Mouse (Mus musculus): ENCODE results near the gene Dnajb13. TPM values are rescaled to one million over a fixed set of nuclear protein-coding genes. Genes with fewer than 3 reads are reported as not detected.
"Not testable (repeated sequence)": the region's sequence is repeated elsewhere in the genome, so short reads cannot be mapped to it uniquely, and the experiment has no call there.

The Dnajb13 gene
- polyA plus RNA-seq, 1 experiment from 2014 or later, result 7.1 TPM

- H3K9ac ChIP-seq (ENCODE audit: low read depth, low read length), result no peak overlapping the region
- ATAC-seq (ENCODE audit: low FRiP score) (no peak), DNase-seq (ENCODE audit: low spot score) (no peak)
- no peak overlapping the region for H3K4me2 ChIP-seq (replicated peaks; ENCODE audit: low read depth, low read length)
- no peaks in the 10 kb centered on the region for H3K9me3 ChIP-seq (ENCODE audit: control insufficient read depth, low read length)
- H3K36me3 ChIP-seq (ENCODE audit: control insufficient read depth, insufficient read depth, low read length), result no peaks in the 10 kb centered on the region
- H3K4me1 ChIP-seq (replicated peaks; ENCODE audit: control insufficient read depth, insufficient read depth, low read length), result peaks cover 5% of the 10 kb centered on the region; the same call in 1 of the 2 replicates
- peaks cover 4% of the 10 kb centered on the region; the same call in 1 of the 2 replicates for H3K27me3 ChIP-seq (ENCODE audit: control insufficient read depth, insufficient read depth, low read length)
- H3K27ac ChIP-seq (ENCODE audit: low read depth, low read length), result no peak overlapping the region
- H3K4me3 ChIP-seq (ENCODE audit: low read depth, low read length), result no peak overlapping the region
- WGBS, result 47% methylated on average over 10 of the region's 10 CpGs
These were observed 26.2 kb downstream of the Dnajb13 start for GRCm38 (mm10) chr7:100488474-100489048.

GRCm38 (mm10) chr7:100487301-100487700, 27.5 kb downstream of the Dnajb13 start:
- Histone ChIP-seq H3K4me1 (replicated peaks; ENCODE audit: control insufficient read depth, insufficient read depth, low read length) (no peaks in the 10 kb centered on the region), H3K36me3 (ENCODE audit: control insufficient read depth, insufficient read depth, low read length) (no peaks in the 10 kb centered on the region), H3K4me3 (ENCODE audit: low read depth, low read length) (no peak overlapping the region), H3K27ac (ENCODE audit: low read depth, low read length) (no peak overlapping the region), H3K9me3 (ENCODE audit: control insufficient read depth, low read length) (no peaks in the 10 kb centered on the region), H3K9ac (ENCODE audit: low read depth, low read length) (no peak overlapping the region), H3K27me3 (ENCODE audit: control insufficient read depth, insufficient read depth, low read length) (0 out of 2 replicates have a peak, but pooled peaks cover 2% of the 10 kb centered on the region), H3K4me2 (replicated peaks; ENCODE audit: low read depth, low read length) (no peak overlapping the region)
- DNase-seq (ENCODE audit: low spot score) (no peak), ATAC-seq (ENCODE audit: low FRiP score) (no peak)
- 78% methylated on average over 2 of the region's 2 CpGs for WGBS

GRCm38 (mm10) chr7:100484493-100484892, 30.3 kb downstream of the Dnajb13 start:
- WGBS, result 92% methylated on average over 5 of the region's 5 CpGs
- no peak overlapping the region for H3K4me2 ChIP-seq (replicated peaks; ENCODE audit: low read depth, low read length)
- H3K9ac ChIP-seq (ENCODE audit: low read depth, low read length), result no peak overlapping the region
- H3K36me3 ChIP-seq (ENCODE audit: control insufficient read depth, insufficient read depth, low read length), result no peaks in the 10 kb centered on the region
- no peak overlapping the region for H3K4me3 ChIP-seq (ENCODE audit: low read depth, low read length)
- no peak for DNase-seq (ENCODE audit: low spot score)
- H3K27ac ChIP-seq (ENCODE audit: low read depth, low read length), result no peak overlapping the region
- ATAC-seq (ENCODE audit: low FRiP score), result no peak
- H3K27me3 ChIP-seq (ENCODE audit: control insufficient read depth, insufficient read depth, low read length), result no peaks in the 10 kb centered on the region
- H3K4me1 ChIP-seq (replicated peaks; ENCODE audit: control insufficient read depth, insufficient read depth, low read length), result 0 out of 2 replicates have a peak, but pooled peaks cover 3% of the 10 kb centered on the region
- H3K9me3 ChIP-seq (ENCODE audit: control insufficient read depth, low read length), result no peaks in the 10 kb centered on the region

GRCm38 (mm10) chr7:100482046-100482445, 32.7 kb downstream of the Dnajb13 start:
- not testable (repeated sequence) for H3K4me3 ChIP-seq (ENCODE audit: low read depth, low read length); DNase-seq (ENCODE audit: low spot score); H3K4me2 ChIP-seq (replicated peaks; ENCODE audit: low read depth, low read length); H3K27ac ChIP-seq (ENCODE audit: low read depth, low read length); H3K4me1 ChIP-seq (replicated peaks; ENCODE audit: control insufficient read depth, insufficient read depth, low read length); H3K9me3 ChIP-seq (ENCODE audit: control insufficient read depth, low read length); H3K36me3 ChIP-seq (ENCODE audit: control insufficient read depth, insufficient read depth, low read length); H3K9ac ChIP-seq (ENCODE audit: low read depth, low read length); ATAC-seq (ENCODE audit: low FRiP score); H3K27me3 ChIP-seq (ENCODE audit: control insufficient read depth, insufficient read depth, low read length)
- 83% methylated on average over 2 of the region's 2 CpGs for WGBS

- 0 out of 2 replicates have a peak, but pooled peaks cover 3% of the 10 kb centered on the region for H3K4me1 ChIP-seq (replicated peaks; ENCODE audit: control insufficient read depth, insufficient read depth, low read length)
- no peak for ATAC-seq (ENCODE audit: low FRiP score)
- H3K4me2 ChIP-seq (replicated peaks; ENCODE audit: low read depth, low read length), result no peak overlapping the region
- no peak overlapping the region for H3K27ac ChIP-seq (ENCODE audit: low read depth, low read length)
- H3K4me3 ChIP-seq (ENCODE audit: low read depth, low read length), result no peak overlapping the region
- 84% methylated on average over 17 of the region's 17 CpGs for WGBS
- no peaks in the 10 kb centered on the region for H3K36me3 ChIP-seq (ENCODE audit: control insufficient read depth, insufficient read depth, low read length)
- H3K9me3 ChIP-seq (ENCODE audit: control insufficient read depth, low read length), result no peaks in the 10 kb centered on the region
- H3K27me3 ChIP-seq (ENCODE audit: control insufficient read depth, insufficient read depth, low read length), result no peaks in the 10 kb centered on the region
- no peak overlapping the region for H3K9ac ChIP-seq (ENCODE audit: low read depth, low read length)
- no peak for DNase-seq (ENCODE audit: low spot score)
These were observed 34.6 kb downstream of the Dnajb13 start for GRCm38 (mm10) chr7:100480175-100480574.

- Histone ChIP-seq H3K9me3 (ENCODE audit: control insufficient read depth, low read length) (no peaks in the 10 kb centered on the region), H3K9ac (ENCODE audit: low read depth, low read length) (no peak overlapping the region), H3K27ac (ENCODE audit: low read depth, low read length) (no peak overlapping the region), H3K27me3 (ENCODE audit: control insufficient read depth, insufficient read depth, low read length) (no peaks in the 10 kb centered on the region), H3K4me3 (ENCODE audit: low read depth, low read length) (no peak overlapping the region), H3K4me1 (replicated peaks; ENCODE audit: control insufficient read depth, insufficient read depth, low read length) (0 out of 2 replicates have a peak, but pooled peaks cover 3% of the 10 kb centered on the region), H3K4me2 (replicated peaks; ENCODE audit: low read depth, low read length) (no peak overlapping the region), H3K36me3 (ENCODE audit: control insufficient read depth, insufficient read depth, low read length) (no peaks in the 10 kb centered on the region)
- ATAC-seq (ENCODE audit: low FRiP score) (no peak), DNase-seq (ENCODE audit: low spot score) (no peak)
- 77% methylated on average over 15 of the region's 15 CpGs for WGBS
These were observed 35.0 kb downstream of the Dnajb13 start for GRCm38 (mm10) chr7:100479823-100480164.

- WGBS, result 83% methylated on average over 20 of the region's 20 CpGs
- Histone ChIP-seq H3K36me3 (ENCODE audit: control insufficient read depth, insufficient read depth, low read length) (no peaks in the 10 kb centered on the region), H3K4me3 (ENCODE audit: low read depth, low read length) (no peak overlapping the region), H3K9ac (ENCODE audit: low read depth, low read length) (no peak overlapping the region), H3K4me2 (replicated peaks; ENCODE audit: low read depth, low read length) (no peak overlapping the region), H3K27me3 (ENCODE audit: control insufficient read depth, insufficient read depth, low read length) (no peaks in the 10 kb centered on the region), H3K4me1 (replicated peaks; ENCODE audit: control insufficient read depth, insufficient read depth, low read length) (0 out of 2 replicates have a peak, but pooled peaks cover 3% of the 10 kb centered on the region), H3K27ac (ENCODE audit: low read depth, low read length) (no peak overlapping the region), H3K9me3 (ENCODE audit: control insufficient read depth, low read length) (no peaks in the 10 kb centered on the region)
- ATAC-seq (ENCODE audit: low FRiP score) (no peak), DNase-seq (ENCODE audit: low spot score) (no peak)
These were observed 35.5 kb downstream of the Dnajb13 start for GRCm38 (mm10) chr7:100479100-100479822.

GRCm38 (mm10) chr7:100474680-100475079, 40.1 kb downstream of the Dnajb13 start:
- ATAC-seq (ENCODE audit: low FRiP score), result no peak
- no peaks in the 10 kb centered on the region for H3K36me3 ChIP-seq (ENCODE audit: control insufficient read depth, insufficient read depth, low read length)
- H3K9me3 ChIP-seq (ENCODE audit: control insufficient read depth, low read length), result no peaks in the 10 kb centered on the region
- H3K9ac ChIP-seq (ENCODE audit: low read depth, low read length), result no peak overlapping the region
- H3K27me3 ChIP-seq (ENCODE audit: control insufficient read depth, insufficient read depth, low read length), result no peaks in the 10 kb centered on the region
- H3K4me1 ChIP-seq (replicated peaks; ENCODE audit: control insufficient read depth, insufficient read depth, low read length), result 0 out of 2 replicates have a peak, but pooled peaks cover 2% of the 10 kb centered on the region
- no peak for DNase-seq (ENCODE audit: low spot score)
- WGBS, result 33% methylated on average over 1 of the region's 1 CpGs
- no peak overlapping the region for H3K27ac ChIP-seq (ENCODE audit: low read depth, low read length)
- no peak overlapping the region for H3K4me2 ChIP-seq (replicated peaks; ENCODE audit: low read depth, low read length)
- H3K4me3 ChIP-seq (ENCODE audit: low read depth, low read length), result no peak overlapping the region

All from hindbrain, embryonic 11.5 days (tissue).